Mouse (Mus musculus) frontal cortex, postnatal 25 days (tissue): Measurements from ENCODE around the gene Elmod3.
"Not testable (repeated sequence)": the region's sequence is repeated elsewhere in the genome, so short reads cannot be mapped to it uniquely, and the experiment has no call there.

Source experiments
- DNase-seq, 2 experiments: peaks; one replicate each; pipeline ENCODE4 v3.0.0; 2022; ENCODE audit warnings: low spot score in 2 of 2

Gene Elmod3

DNA sequence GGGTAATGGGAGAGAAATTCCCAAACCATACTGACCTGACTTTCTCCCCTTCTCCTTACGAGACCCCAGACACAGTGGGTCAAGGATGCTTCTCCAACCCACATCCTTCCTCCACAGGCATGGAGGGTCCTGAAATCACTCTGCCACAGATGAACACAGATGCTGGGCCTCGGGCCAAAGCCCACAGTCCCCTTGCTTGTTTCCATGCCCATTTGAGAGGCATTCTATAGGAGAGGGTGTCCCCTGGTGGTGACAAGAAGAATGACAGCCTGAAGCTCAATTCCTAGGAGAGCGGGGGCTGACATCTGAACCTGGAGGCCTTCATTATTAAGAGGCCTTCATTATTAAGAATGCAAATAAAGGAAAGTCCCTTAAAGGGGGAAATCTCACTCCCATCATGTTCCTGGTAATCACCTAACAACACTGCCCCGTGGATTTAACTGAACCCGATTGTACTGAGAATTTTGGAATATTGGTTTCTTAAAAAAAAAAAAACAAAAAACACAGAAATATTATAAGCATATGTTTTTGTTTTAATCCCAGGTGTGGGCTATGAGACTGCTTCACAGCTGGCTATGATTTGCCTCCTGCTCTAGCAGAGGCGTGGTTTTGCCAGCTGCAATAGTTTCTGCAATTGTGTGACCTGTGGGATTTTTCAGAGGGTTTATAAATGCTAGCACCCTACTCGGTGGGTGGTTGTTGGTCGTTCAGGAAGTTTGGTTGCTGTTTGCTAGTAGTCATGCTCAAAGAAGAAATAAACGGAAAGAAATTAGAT lies 64.0 kb downstream of the Elmod3 start:
- DNase-seq, result peak in 1 of 2 experiments; percentile 61

DNA sequence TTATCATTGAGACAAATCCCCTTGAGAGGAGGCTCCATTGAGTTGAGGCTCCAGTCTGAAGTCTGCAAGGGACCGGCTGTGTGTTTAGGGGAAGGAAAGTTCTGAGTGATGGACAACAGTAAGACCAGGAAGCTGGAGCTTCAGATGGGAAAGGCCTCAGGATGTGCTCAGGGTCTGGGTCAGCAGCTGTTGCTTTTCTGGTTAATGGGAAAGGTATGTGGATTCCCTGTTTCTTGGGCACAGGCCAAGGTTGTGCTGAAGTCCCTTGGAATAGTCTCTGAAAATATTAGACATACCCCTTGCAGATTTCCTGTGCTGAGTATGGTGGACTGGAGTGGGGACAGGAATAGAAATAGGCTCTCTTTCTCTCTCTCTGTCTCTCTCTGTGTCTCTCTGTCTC lies 64.7 kb downstream of the Elmod3 start:
- DNase-seq, result not testable (repeated sequence)

DNA sequence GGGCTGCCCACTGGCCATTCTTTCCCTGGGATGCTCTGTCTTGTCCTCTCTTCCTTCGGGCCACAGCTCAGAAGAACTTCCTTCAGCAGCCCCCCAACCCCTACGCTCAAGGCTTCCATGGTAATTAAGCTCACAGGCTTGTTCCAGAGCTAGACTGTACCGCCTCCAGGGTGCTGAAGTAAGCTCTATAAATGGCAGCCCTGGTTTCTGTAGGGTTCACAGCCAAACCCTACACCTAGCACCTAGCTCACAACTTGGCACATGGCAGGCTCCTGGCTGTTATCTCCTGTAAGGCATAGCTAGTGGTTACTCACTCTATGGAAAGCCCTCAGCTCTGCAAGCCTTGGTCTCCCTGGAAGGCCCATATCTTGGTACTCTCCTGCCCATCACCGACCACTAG lies 65.6 kb downstream of the Elmod3 start:
- no peak for DNase-seq

DNA sequence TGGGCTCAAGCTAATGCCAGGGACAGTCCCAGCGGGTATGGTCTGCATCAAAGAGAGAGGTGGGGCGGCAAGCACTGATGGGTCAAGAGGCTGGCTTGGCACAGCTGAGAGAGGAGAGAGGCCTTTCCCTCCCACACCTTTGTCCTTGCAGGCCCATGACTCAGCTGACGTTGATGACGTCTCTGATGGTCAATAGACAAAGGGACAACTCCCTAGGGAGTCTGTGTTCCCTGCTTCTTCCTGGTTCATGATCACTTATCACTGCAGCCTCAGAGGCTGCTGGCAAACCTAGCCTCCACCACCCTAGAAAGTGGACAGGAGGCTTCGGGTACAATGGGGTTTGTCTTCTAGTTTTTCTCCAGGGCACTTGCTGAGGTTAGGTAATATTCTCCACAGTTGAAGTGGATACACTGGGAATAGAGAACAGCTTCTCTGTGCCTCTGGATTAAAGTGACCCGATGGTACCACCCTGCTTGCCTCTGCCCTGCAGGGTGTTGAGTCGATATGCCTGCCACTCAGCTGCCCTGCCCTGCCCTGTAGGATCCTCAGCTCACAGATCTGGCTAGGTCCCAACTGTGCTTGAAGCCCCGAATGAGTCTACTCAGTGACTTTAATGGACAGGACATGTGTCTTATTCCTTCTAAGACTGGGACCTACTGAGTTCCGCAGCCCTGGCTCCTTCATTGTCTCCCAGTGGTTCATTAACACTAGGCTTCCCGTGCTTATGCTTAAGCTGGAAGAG lies 69.6 kb downstream of the Elmod3 start:
- DNase-seq, result no peak

DNA sequence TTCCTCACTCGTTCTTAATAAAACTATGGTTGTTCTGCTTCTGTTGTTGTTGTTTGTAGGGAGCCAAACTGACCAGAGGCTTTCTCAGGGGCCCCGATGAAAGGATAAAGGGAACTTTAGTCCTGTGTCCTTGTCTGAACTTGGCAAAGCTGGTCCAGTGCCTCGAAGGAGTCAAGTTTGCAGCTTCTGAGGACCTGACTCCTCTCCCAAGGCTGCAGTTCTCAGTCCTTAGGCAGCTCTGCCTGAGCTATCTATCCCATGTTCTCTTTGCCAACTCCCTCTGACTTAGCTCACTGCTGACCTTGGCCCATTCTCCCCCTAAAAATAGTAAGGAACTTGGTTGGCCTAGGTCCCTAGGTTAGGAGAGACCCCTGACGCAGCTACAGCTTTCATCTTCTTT lies 71.1 kb downstream of the Elmod3 start:
- no peak for DNase-seq

DNA sequence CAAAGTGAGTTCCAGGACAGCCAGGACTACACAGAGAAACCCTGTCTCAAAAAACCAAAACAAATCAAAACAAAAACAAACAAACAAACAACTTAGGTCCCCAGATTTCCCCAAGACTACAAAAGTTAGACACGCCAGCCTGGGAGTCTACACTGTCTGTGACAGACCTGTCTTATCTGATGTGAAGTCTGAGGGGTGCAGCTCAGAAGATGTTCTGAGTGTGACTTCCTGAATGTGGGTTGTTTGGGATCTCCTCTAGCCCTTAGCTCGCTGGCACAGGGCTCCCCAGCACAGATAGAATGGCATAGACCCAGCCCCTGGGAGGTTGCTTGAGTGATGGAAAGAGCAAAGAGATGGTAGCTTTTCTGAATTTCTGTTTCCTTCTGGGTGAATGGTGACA lies 74.1 kb downstream of the Elmod3 start:
- no peak for DNase-seq

DNA sequence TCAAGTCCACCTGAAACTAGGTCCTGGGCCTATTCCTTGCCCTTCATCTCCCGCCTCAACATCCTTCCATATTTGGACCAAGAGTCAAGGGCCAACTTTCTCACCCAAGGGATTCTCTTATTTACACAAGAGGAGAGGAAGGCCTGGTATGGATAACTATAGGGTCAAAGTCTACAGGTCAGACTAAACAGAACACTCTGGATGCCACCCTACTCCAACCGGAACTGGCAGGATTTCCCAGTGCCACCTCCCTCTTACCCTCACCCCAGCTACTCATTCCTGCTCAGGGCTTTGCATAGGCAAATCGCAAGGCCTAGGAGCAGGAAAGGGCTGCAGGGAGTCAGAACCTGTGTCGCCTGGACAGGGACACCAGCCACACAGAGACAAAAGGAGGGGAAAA lies 75.0 kb downstream of the Elmod3 start:
- DNase-seq, result no peak

DNA sequence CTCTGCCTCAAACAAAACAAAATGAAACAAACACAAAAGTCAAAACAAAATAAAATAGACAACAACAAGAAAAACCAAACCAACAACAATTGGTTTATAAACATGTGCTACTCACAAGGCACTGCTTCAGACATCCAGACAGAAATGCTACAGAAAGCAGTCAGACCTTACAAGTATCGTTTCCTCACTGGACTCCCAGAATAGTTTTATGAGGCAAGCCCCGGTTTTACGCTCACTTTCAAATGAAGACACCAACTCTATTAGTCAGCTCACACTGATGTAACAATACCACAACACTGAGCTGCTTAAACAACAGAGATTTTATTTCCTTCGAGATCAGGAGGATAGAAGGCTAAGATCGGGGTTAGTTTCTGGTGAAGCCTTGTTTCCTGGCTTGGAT lies 75.9 kb downstream of the Elmod3 start:
- no peak for DNase-seq

DNA sequence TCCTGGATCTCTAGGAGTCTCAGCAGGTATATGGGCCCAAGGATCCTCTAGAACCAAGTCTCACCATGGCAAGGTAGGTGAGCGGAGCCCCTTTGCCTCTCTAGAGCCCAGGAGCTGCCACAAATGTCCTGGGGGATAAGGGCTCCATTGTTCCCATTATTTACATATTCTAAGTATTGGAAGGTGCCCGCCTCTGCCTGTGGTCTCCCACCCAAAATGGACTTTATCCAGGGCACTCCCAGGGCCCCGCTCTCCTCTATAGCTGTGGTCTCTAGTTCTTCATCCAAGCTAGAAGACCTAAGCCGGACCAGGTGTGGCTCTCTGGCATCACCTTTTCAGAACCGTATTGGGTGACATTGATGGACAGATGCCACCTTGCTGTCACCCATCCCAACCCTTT lies 76.6 kb downstream of the Elmod3 start, which contains the start of gene Sh2d6:
Gene Sh2d6, minus strand, starts transcription at position 101 of the 400 bp plus-strand sequence.
- DNase-seq, result no peak

DNA sequence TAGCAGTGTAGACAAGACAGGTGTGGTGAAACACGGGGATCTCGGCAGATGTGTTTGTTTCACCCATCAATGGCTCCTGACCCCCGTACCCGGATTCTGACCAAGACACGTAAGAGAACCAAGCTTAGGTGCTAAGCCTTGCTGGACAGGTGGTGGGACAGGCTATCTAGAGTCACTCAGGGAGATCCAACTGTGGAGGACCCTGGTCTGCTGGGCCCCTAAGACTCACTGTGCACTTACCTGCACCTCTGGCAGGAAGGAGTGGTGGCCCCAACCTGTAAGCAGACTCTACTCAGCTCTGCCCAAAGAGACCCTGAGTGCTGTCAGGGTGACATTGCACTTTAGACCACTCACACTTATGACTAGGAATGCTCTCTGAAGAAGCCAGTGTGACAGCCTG lies 77.3 kb downstream of the Elmod3 start:
- no peak for DNase-seq

DNA sequence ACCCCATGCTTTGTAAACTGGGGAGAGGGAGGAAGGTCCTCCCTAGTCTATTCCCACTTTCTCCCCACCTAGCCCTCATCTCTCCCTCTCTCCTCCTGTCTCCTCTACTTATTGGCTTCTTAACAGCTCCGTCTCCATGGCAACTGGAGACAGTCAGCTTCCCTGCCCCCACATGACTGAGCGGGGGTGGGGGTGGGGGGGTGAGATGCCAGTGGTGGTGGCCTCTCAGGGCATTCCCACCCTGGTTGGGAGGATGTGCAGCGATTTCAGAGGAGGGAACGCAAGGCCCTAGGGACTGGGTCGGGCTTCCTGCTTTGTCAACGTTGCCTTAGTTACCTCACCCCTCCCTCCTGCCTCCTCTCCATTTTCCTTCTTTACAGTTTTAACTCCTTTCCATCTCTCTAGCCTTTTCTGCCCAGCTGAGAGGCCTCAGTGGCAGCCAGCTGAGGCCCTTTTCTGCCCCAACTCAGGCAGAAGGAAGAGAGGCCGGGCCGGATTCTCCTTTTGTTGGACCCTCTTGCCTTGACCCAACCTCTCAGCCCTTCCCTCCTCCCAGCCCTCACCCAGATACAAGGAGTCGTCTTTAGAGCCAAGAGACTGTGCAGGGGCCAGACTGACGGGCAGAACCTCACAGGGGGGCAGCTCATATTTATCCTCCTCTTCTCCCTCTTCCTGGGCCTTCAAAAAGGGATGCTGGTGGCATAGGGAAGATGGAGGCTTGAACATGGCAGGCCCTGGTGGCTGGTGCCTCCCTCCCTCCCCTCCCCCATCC lies 78.1 kb downstream of the Elmod3 start:
- DNase-seq, result no peak

DNA sequence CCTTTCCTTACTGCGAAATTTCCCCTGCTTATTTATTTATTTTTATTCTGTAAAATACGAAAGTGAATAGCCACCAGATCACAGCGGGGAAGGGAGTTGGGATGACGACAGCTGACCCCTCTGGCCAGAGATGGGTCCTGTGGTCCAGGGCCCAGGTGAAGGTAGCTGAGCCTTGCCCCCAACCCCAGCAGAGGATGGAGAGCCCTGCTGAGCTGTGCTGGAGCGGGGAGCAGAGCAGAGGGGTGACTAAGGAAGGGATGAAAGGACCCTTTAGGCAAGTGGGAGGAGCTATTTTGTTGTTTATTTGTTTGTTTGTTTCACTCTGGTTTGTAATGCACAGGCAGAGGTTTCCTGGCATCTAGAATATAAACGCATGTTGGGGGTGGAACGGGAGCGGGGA lies 78.9 kb downstream of the Elmod3 start:
- DNase-seq, result no peak

DNA sequence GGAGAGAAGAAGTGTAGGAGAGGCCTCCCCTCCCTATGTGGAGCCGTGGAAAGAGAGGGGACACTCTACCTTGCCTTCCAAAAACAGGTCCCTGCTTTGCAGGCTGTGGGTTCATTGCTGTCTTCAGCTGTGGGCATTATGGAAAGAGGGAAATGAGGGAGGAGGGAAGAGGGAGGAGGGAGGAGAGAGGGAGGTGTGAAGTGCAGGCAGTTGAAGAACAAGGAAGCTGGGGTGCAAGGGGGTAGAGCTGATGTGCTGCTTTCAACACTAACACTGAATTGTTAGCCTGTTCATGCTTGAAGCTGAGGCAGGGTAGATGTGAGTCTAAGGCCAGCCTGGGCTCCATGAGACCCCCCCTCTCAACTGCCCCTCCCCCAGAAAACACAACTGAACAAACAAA lies 79.4 kb downstream of the Elmod3 start:
- no peak for DNase-seq
